Mouse (Mus musculus): ENCODE results near the gene Arhgef3. TPM values are rescaled to one million over a fixed set of nuclear protein-coding genes. Genes with fewer than 3 reads are reported as not detected.
"Not testable (repeated sequence)": the region's sequence is repeated elsewhere in the genome, so short reads cannot be mapped to it uniquely, and the experiment has no call there.

Gene Arhgef3
- polyA plus RNA-seq, 1 experiment, result 17.0 TPM

GRCm38 (mm10) chr14:27200743-27201576 lies 86.3 kb downstream of the Arhgef3 start:
- no peak overlapping the region for H3K27ac ChIP-seq (ENCODE audit: control insufficient read depth, insufficient read depth, low read length)
- H3K4me3 ChIP-seq (ENCODE audit: control insufficient read depth, insufficient read depth, low read length), result no peak overlapping the region
- WGBS, result 97% methylated on average over 12 of the region's 12 CpGs
- TF ChIP-seq POLR2A (IDR thresholded peaks at IDR 0.05; ENCODE audit: control insufficient read depth, extremely low read depth, insufficient read depth, low read length, poor library complexity) (no peak), CTCF (IDR thresholded peaks at IDR 0.05; ENCODE audit: borderline replicate concordance, control insufficient read depth, extremely low read depth, insufficient read depth, low read length, poor library complexity) (no peak)
- peaks cover 7% of the 10 kb centered on the region for H3K4me1 ChIP-seq (replicated peaks; ENCODE audit: control insufficient read depth, insufficient read depth, low read length)
- H3K27me3 ChIP-seq (ENCODE audit: control insufficient read depth, insufficient read depth, low read length), result no peaks in the 10 kb centered on the region
- H3K36me3 ChIP-seq (ENCODE audit: control insufficient read depth, insufficient read depth, low read length), result no peaks in the 10 kb centered on the region
- no peak for DNase-seq

GRCm38 (mm10) chr14:27201824-27202223 lies 87.1 kb downstream of the Arhgef3 start:
- Histone ChIP-seq H3K27ac (ENCODE audit: control insufficient read depth, insufficient read depth, low read length) (no peak overlapping the region), H3K4me1 (replicated peaks; ENCODE audit: control insufficient read depth, insufficient read depth, low read length) (peaks cover 4% of the 10 kb centered on the region), H3K36me3 (ENCODE audit: control insufficient read depth, insufficient read depth, low read length) (no peaks in the 10 kb centered on the region), H3K4me3 (ENCODE audit: control insufficient read depth, insufficient read depth, low read length) (no peak overlapping the region), H3K27me3 (ENCODE audit: control insufficient read depth, insufficient read depth, low read length) (no peaks in the 10 kb centered on the region)
- no peak for DNase-seq
- no peak for TF ChIP-seq CTCF (IDR thresholded peaks at IDR 0.05; ENCODE audit: borderline replicate concordance, control insufficient read depth, extremely low read depth, insufficient read depth, low read length, poor library complexity)
- TF ChIP-seq POLR2A (IDR thresholded peaks at IDR 0.05; ENCODE audit: control insufficient read depth, extremely low read depth, insufficient read depth, low read length, poor library complexity), result no peak
- 91% methylated on average over 5 of the region's 5 CpGs for WGBS

GRCm38 (mm10) chr14:27204704-27205103 lies 90.0 kb downstream of the Arhgef3 start:
- Histone ChIP-seq H3K27me3 (ENCODE audit: control insufficient read depth, insufficient read depth, low read length) (no peaks in the 10 kb centered on the region), H3K36me3 (ENCODE audit: control insufficient read depth, insufficient read depth, low read length) (no peaks in the 10 kb centered on the region), H3K4me3 (ENCODE audit: control insufficient read depth, insufficient read depth, low read length) (no peak overlapping the region), H3K4me1 (replicated peaks; ENCODE audit: control insufficient read depth, insufficient read depth, low read length) (no peaks in the 10 kb centered on the region), H3K27ac (ENCODE audit: control insufficient read depth, insufficient read depth, low read length) (no peak overlapping the region)
- no peak for DNase-seq
- no peak for TF ChIP-seq CTCF (IDR thresholded peaks at IDR 0.05; ENCODE audit: borderline replicate concordance, control insufficient read depth, extremely low read depth, insufficient read depth, low read length, poor library complexity)
- TF ChIP-seq POLR2A (IDR thresholded peaks at IDR 0.05; ENCODE audit: control insufficient read depth, extremely low read depth, insufficient read depth, low read length, poor library complexity), result no peak
- WGBS, result 93% methylated on average over 2 of the region's 2 CpGs

GRCm38 (mm10) chr14:27206443-27206842 lies 91.7 kb downstream of the Arhgef3 start:
- TF ChIP-seq CTCF (IDR thresholded peaks at IDR 0.05; ENCODE audit: borderline replicate concordance, control insufficient read depth, extremely low read depth, insufficient read depth, low read length, poor library complexity) (no peak), POLR2A (IDR thresholded peaks at IDR 0.05; ENCODE audit: control insufficient read depth, extremely low read depth, insufficient read depth, low read length, poor library complexity) (no peak)
- Histone ChIP-seq H3K36me3 (ENCODE audit: control insufficient read depth, insufficient read depth, low read length) (no peaks in the 10 kb centered on the region), H3K4me3 (ENCODE audit: control insufficient read depth, insufficient read depth, low read length) (no peak overlapping the region), H3K27ac (ENCODE audit: control insufficient read depth, insufficient read depth, low read length) (no peak overlapping the region), H3K27me3 (ENCODE audit: control insufficient read depth, insufficient read depth, low read length) (no peaks in the 10 kb centered on the region), H3K4me1 (replicated peaks; ENCODE audit: control insufficient read depth, insufficient read depth, low read length) (no peaks in the 10 kb centered on the region)
- no peak for DNase-seq

GRCm38 (mm10) chr14:27209542-27209941 lies 94.8 kb downstream of the Arhgef3 start:
- H3K4me1 ChIP-seq (replicated peaks; ENCODE audit: control insufficient read depth, insufficient read depth, low read length), result no peaks in the 10 kb centered on the region
- DNase-seq, result no peak
- no peak for TF ChIP-seq CTCF (IDR thresholded peaks at IDR 0.05; ENCODE audit: borderline replicate concordance, control insufficient read depth, extremely low read depth, insufficient read depth, low read length, poor library complexity)
- TF ChIP-seq POLR2A (IDR thresholded peaks at IDR 0.05; ENCODE audit: control insufficient read depth, extremely low read depth, insufficient read depth, low read length, poor library complexity), result no peak
- H3K27me3 ChIP-seq (ENCODE audit: control insufficient read depth, insufficient read depth, low read length), result no peaks in the 10 kb centered on the region
- no peak overlapping the region for H3K4me3 ChIP-seq (ENCODE audit: control insufficient read depth, insufficient read depth, low read length)
- no peaks in the 10 kb centered on the region for H3K36me3 ChIP-seq (ENCODE audit: control insufficient read depth, insufficient read depth, low read length)
- WGBS, result 97% methylated on average over 4 of the region's 4 CpGs
- H3K27ac ChIP-seq (ENCODE audit: control insufficient read depth, insufficient read depth, low read length), result no peak overlapping the region

GRCm38 (mm10) chr14:27210801-27211200 lies 96.1 kb downstream of the Arhgef3 start:
- H3K27me3 ChIP-seq (ENCODE audit: control insufficient read depth, insufficient read depth, low read length); H3K36me3 ChIP-seq (ENCODE audit: control insufficient read depth, insufficient read depth, low read length); H3K27ac ChIP-seq (ENCODE audit: control insufficient read depth, insufficient read depth, low read length); DNase-seq; H3K4me1 ChIP-seq (replicated peaks; ENCODE audit: control insufficient read depth, insufficient read depth, low read length); H3K4me3 ChIP-seq (ENCODE audit: control insufficient read depth, insufficient read depth, low read length): not testable (repeated sequence)
- 97% methylated on average over 9 of the region's 9 CpGs for WGBS

Measured in thymus, adult 2 months (tissue).